Mouse (Mus musculus): Measurements from ENCODE around the gene D630003M21Rik. TPM values are rescaled to one million over a fixed set of nuclear protein-coding genes. Genes with fewer than 3 reads are reported as not detected.
A peak's percentile ranks its signal among the peaks of the same experiment; 100 is the strongest.

Gene D630003M21Rik
- polyA plus RNA-seq, 1 experiment: 3.1 TPM

- H3K36me3 ChIP-seq (ENCODE audit: control insufficient read depth, insufficient read depth, low read length): no peaks in the 10 kb centered on the region
- H3K27ac ChIP-seq (ENCODE audit: control insufficient read depth, insufficient read depth, low read length): no peak overlapping the region
- H3K27me3 ChIP-seq (ENCODE audit: control insufficient read depth, insufficient read depth, low read length): no peaks in the 10 kb centered on the region
- H3K4me1 ChIP-seq (replicated peaks; ENCODE audit: control insufficient read depth, insufficient read depth, low read length): no peaks in the 10 kb centered on the region
- no peak for DNase-seq
- 84% methylated on average over 9 of the region's 9 CpGs for whole genome bisulfite sequencing
- TF ChIP-seq POLR2A (IDR thresholded peaks at IDR 0.05; ENCODE audit: control insufficient read depth, extremely low read depth, insufficient read depth, low read length, poor library complexity) (no peak), CTCF (IDR thresholded peaks at IDR 0.05; ENCODE audit: borderline replicate concordance, control insufficient read depth, extremely low read depth, insufficient read depth, low read length, poor library complexity) (no peak)
- H3K4me3 ChIP-seq (ENCODE audit: control insufficient read depth, insufficient read depth, low read length): no peak overlapping the region
Observed at GRCm38 (mm10) chr2:158215283-158216117, 13.5 kb downstream of the D630003M21Rik start.

- TF ChIP-seq CTCF (IDR thresholded peaks at IDR 0.05; ENCODE audit: borderline replicate concordance, control insufficient read depth, extremely low read depth, insufficient read depth, low read length, poor library complexity) (no peak), POLR2A (IDR thresholded peaks at IDR 0.05; ENCODE audit: control insufficient read depth, extremely low read depth, insufficient read depth, low read length, poor library complexity) (no peak)
- 84% methylated on average over 4 of the region's 4 CpGs for WGBS
- H3K4me3 ChIP-seq (ENCODE audit: control insufficient read depth, insufficient read depth, low read length): no peak overlapping the region
- no peaks in the 10 kb centered on the region for H3K4me1 ChIP-seq (replicated peaks; ENCODE audit: control insufficient read depth, insufficient read depth, low read length)
- no peaks in the 10 kb centered on the region for H3K36me3 ChIP-seq (ENCODE audit: control insufficient read depth, insufficient read depth, low read length)
- no peak for DNase-seq
- H3K27me3 ChIP-seq (ENCODE audit: control insufficient read depth, insufficient read depth, low read length): no peaks in the 10 kb centered on the region
- H3K27ac ChIP-seq (ENCODE audit: control insufficient read depth, insufficient read depth, low read length): no peak overlapping the region
Observed at GRCm38 (mm10) chr2:158211764-158212471, 17.1 kb downstream of the D630003M21Rik start.

DNA sequence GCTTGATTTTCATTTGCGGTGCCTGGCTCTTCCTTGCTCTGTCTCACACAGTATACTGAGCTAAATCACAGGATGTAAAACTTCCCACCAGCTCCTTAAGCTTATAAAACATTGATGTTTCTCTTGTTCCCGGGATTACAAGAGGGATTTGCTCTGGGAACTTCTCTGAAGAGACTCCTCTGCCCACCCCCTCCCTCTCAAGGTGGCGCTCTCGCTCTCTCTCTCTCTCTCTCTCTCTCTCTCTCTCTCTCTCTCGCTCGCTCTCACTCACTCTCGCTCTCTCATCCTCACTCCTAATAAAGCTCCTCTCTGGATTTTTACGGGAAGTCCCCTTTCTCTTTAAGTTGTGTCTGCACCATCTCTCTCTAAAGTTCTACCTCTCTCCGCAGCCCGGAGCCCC, 18.1 kb downstream of the D630003M21Rik start:
- DNase-seq: no peak
- Histone ChIP-seq H3K36me3 (ENCODE audit: control insufficient read depth, insufficient read depth, low read length) (no peaks in the 10 kb centered on the region), H3K4me3 (ENCODE audit: control insufficient read depth, insufficient read depth, low read length) (no peak overlapping the region), H3K27me3 (ENCODE audit: control insufficient read depth, insufficient read depth, low read length) (no peaks in the 10 kb centered on the region), H3K4me1 (replicated peaks; ENCODE audit: control insufficient read depth, insufficient read depth, low read length) (no peaks in the 10 kb centered on the region), H3K27ac (ENCODE audit: control insufficient read depth, insufficient read depth, low read length) (no peak overlapping the region)
- WGBS: 79% methylated on average over 10 of the region's 10 CpGs
- TF ChIP-seq CTCF (IDR thresholded peaks at IDR 0.05; ENCODE audit: borderline replicate concordance, control insufficient read depth, extremely low read depth, insufficient read depth, low read length, poor library complexity) (no peak), POLR2A (IDR thresholded peaks at IDR 0.05; ENCODE audit: control insufficient read depth, extremely low read depth, insufficient read depth, low read length, poor library complexity) (no peak)

DNA sequence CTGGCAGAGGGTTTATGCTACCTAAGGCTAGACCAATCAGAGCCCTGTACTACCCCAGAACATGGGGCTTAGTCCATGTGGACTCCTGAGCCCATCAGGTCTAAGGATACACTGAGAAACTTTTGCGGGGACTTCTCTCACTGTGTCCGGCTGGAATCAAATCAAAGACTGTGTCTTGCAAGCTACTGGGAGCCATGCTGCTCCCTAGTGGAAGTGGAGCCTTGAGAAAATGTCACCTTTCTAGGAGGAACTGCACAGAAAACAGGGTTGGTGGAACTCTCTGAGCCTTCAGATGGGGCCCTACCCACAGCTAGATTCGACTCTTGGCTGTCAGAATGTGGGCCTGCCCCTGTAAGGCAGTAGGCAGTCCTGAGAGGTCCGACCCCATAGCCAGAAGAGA, 18.5 kb downstream of the D630003M21Rik start:
- TF ChIP-seq CTCF (IDR thresholded peaks at IDR 0.05; ENCODE audit: borderline replicate concordance, control insufficient read depth, extremely low read depth, insufficient read depth, low read length, poor library complexity) (no peak), POLR2A (IDR thresholded peaks at IDR 0.05; ENCODE audit: control insufficient read depth, extremely low read depth, insufficient read depth, low read length, poor library complexity) (no peak)
- Histone ChIP-seq H3K27me3 (ENCODE audit: control insufficient read depth, insufficient read depth, low read length) (no peaks in the 10 kb centered on the region), H3K27ac (ENCODE audit: control insufficient read depth, insufficient read depth, low read length) (no peak overlapping the region), H3K4me1 (replicated peaks; ENCODE audit: control insufficient read depth, insufficient read depth, low read length) (no peaks in the 10 kb centered on the region), H3K4me3 (ENCODE audit: control insufficient read depth, insufficient read depth, low read length) (no peak overlapping the region), H3K36me3 (ENCODE audit: control insufficient read depth, insufficient read depth, low read length) (no peaks in the 10 kb centered on the region)
- DNase-seq: peak; percentile 37
- 56% methylated on average over 4 of the region's 4 CpGs for WGBS

- no peak overlapping the region for H3K27ac ChIP-seq (ENCODE audit: control insufficient read depth, insufficient read depth, low read length)
- H3K27me3 ChIP-seq (ENCODE audit: control insufficient read depth, insufficient read depth, low read length): no peaks in the 10 kb centered on the region
- 51% methylated on average over 9 of the region's 9 CpGs for WGBS
- no peak for DNase-seq
- no peaks in the 10 kb centered on the region for H3K36me3 ChIP-seq (ENCODE audit: control insufficient read depth, insufficient read depth, low read length)
- no peak overlapping the region for H3K4me3 ChIP-seq (ENCODE audit: control insufficient read depth, insufficient read depth, low read length)
- TF ChIP-seq CTCF (IDR thresholded peaks at IDR 0.05; ENCODE audit: borderline replicate concordance, control insufficient read depth, extremely low read depth, insufficient read depth, low read length, poor library complexity) (no peak), POLR2A (IDR thresholded peaks at IDR 0.05; ENCODE audit: control insufficient read depth, extremely low read depth, insufficient read depth, low read length, poor library complexity) (no peak)
- no peaks in the 10 kb centered on the region for H3K4me1 ChIP-seq (replicated peaks; ENCODE audit: control insufficient read depth, insufficient read depth, low read length)
Observed at GRCm38 (mm10) chr2:158209776-158210175, 19.2 kb downstream of the D630003M21Rik start.

GRCm38 (mm10) chr2:158207848-158208247, 21.2 kb downstream of the D630003M21Rik start:
- no peak overlapping the region for H3K27ac ChIP-seq (ENCODE audit: control insufficient read depth, insufficient read depth, low read length)
- no peaks in the 10 kb centered on the region for H3K36me3 ChIP-seq (ENCODE audit: control insufficient read depth, insufficient read depth, low read length)
- no peaks in the 10 kb centered on the region for H3K4me1 ChIP-seq (replicated peaks; ENCODE audit: control insufficient read depth, insufficient read depth, low read length)
- peak; percentile 84 for TF ChIP-seq CTCF (IDR thresholded peaks at IDR 0.05; ENCODE audit: borderline replicate concordance, control insufficient read depth, extremely low read depth, insufficient read depth, low read length, poor library complexity)
- TF ChIP-seq POLR2A (IDR thresholded peaks at IDR 0.05; ENCODE audit: control insufficient read depth, extremely low read depth, insufficient read depth, low read length, poor library complexity): no peak
- no peak overlapping the region for H3K4me3 ChIP-seq (ENCODE audit: control insufficient read depth, insufficient read depth, low read length)
- DNase-seq: peak; percentile 67
- H3K27me3 ChIP-seq (ENCODE audit: control insufficient read depth, insufficient read depth, low read length): no peaks in the 10 kb centered on the region
- WGBS: 10% methylated on average over 12 of the region's 12 CpGs

All from thymus, adult 2 months (tissue).